Mouse (Mus musculus): ENCODE results near the gene Igsf8.

Gene Igsf8

GRCm38 (mm10) chr1:172273386-172273785 is 11.9 kb downstream of the Igsf8 start:
- no peak for DNase-seq (ENCODE audit: low read depth, low spot score)

DNA sequence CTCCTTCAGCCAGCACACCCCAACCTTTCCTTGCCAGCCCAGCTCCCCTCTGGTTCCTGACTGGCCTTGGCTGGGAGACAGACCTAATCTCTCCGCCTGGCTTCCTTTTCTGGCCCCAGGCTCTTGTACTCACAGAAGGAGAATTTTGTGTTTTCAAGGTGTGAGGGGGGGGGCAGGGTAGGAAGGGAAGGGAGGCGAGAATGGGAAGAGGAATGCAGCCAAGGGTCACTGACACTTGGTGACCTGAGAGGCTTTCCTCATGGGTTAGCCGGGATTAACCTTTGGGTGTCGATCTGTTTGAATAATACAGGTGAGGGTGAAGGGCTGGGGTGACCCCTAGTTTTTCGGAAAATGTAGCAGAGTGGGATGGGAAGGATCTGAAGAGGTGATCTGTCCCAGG is 12.7 kb downstream of the Igsf8 start:
- DNase-seq (ENCODE audit: low read depth, low spot score), result no peak

DNA sequence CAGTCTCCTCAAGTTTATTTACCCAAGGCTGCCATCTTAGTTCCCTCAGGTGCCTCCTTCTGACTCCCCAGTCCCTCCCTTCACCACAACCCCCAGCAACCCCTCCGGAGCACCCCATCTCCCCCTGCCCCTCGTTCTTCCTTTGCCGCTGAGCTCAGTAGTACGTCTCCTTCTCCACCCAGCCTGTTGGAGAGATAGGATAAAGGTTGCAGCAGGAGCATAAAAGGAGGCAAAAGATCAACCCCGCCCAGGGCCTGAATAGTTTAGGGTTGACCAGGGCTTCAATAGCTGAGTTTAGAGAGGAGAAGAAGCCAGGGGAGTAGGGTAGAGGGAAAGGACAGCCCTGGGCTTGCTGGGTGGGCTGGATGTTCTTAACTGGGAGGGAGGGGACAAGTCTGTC is 13.1 kb downstream of the Igsf8 start:
- DNase-seq (ENCODE audit: low read depth, low spot score), result no peak

DNA sequence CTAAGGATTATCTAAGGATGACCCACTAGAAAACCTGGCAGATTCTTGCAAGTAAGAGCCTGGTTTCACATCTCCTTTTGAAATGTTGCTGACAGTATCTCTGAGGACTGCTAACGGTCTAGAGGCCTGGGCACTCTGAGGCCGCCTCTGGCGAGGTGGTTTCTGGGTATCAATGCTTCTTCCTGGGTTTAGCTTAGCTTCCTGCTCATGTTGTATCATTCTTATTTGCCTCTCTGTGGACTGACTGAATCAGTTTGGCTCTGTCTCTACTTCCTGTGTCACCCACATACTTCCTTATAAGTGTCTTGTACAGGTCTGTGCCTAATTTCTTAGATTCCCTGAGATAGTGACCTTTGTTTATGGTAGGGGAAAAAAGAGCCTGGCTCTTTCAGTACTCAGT is 15.7 kb downstream of the Igsf8 start:
- DNase-seq (ENCODE audit: low read depth, low spot score), result no peak

DNA sequence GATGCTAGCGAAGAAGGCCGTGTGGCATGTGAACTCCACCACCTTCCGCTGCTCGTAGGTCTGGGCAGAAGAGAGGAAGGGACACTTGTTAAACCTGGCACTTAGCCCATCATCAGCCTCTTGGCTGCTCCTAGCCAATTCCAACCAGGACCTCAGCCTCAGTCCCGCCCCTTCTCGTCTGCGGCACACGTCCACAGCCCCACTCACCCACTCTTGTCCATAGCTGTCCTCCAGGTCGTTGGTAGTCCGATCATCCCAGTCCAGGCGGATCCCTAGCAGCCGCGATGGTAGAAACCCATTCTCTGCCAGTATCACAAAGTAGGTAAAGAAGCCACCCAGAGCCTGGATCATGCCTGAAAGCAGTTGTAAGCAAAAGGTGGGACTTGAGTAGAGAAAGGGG is 16.9 kb downstream of the Igsf8 start:
- no peak for DNase-seq (ENCODE audit: low read depth, low spot score)

DNA sequence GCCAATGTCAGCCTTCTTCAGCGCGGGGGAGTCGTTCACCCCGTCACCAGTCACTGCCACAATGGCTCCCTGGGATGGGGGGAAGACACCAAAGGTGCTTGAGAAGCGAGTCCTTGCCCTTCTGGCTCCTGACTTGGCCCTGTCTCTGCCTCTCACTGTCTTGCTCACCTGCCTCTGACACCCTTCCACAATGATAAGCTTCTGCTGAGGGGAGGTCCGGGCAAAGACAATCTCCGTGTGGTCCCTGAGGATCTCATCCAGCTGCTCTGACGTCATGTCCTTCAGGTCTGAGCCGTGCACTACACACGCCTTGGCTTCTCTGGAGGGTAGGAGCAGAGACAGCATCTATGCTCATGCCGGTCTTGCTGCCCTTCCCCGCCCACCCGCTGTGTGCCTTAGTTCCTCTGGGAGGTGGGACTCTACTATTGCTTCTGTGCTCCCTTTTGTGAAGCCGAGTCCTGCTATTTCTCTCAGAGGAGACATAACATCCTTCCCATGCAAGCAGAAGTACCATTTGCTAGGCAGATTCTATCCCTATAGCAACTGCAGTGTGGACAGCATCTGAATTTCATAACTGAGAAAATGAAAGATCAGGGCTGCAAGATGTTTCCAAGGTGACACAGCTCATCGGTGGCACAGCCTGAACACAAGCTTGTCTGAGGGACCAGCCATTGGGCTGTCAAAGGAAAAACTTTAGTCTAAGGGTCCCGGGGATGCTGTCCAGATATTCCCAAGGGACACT is 18.5 kb downstream of the Igsf8 start:
- no peak for DNase-seq (ENCODE audit: low read depth, low spot score)

DNA sequence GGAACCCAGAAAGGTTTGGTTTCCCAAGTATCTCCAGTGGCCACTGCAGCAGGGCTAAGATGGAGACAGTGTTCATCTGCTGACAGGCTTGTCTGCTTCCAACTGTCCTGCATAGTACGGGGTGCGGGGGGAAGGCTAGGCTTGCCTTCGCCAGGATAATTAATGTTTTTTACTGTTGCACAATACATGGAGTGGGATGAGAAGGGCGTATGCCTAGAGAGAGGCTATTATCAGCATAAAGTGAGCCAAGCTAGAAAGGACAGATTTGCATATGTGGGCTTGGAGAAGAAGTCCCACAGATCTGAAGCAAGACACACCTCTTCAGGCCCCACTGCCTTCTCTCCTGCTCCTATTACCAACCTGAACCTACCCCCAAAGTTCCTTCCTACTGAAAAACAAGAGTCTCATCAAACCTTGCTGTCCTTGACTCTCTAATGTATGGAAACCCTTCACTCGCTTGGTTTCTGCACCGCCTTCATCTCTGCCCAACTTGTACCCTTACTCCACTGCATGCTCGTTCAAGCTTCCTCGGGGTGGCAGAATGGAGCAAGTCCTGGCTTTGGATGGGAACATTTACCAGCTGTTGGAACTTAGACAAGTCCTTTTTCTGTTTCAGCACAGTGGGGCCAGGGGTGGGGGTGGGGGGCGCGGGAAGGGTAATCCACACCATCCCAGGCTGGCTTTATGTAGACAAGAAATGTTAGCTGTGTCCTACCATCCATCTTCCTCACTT is 20.2 kb downstream of the Igsf8 start:
- no peak for DNase-seq (ENCODE audit: low read depth, low spot score)

GRCm38 (mm10) chr1:172283073-172283472 is 21.6 kb downstream of the Igsf8 start:
- no peak for DNase-seq (ENCODE audit: low read depth, low spot score)

- no peak for DNase-seq (ENCODE audit: low read depth, low spot score)
These were observed 22.8 kb downstream of the Igsf8 start for GRCm38 (mm10) chr1:172284221-172284620.

GRCm38 (mm10) chr1:172286740-172287139 is 25.3 kb downstream of the Igsf8 start:
- no peak for DNase-seq (ENCODE audit: low read depth, low spot score)

GRCm38 (mm10) chr1:172288900-172289616 is 27.6 kb downstream of the Igsf8 start:
- DNase-seq (ENCODE audit: low read depth, low spot score), result no peak

GRCm38 (mm10) chr1:172289617-172289946 is 28.1 kb downstream of the Igsf8 start:
- no peak for DNase-seq (ENCODE audit: low read depth, low spot score)

DNA sequence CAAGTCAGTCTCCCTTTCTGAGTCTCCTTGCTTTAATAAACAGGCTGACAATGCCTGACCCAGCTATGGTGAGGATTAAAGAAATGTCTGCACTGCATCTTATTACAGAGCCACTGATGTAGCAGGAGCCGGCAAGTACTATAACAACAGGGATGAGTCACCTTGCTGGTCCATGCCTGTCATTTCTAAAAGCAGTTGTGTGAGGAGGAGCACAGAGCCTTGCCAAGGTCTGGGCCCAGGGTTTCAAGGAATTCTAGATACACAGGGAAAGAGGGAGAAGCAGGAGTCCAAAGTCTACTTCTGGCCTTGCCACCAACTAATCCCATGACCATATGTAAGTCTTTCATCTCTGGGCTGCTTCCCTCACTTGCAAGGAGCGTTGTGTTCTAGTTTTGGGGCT is 31.4 kb downstream of the Igsf8 start:
- DNase-seq (ENCODE audit: low read depth, low spot score), result no peak

DNA sequence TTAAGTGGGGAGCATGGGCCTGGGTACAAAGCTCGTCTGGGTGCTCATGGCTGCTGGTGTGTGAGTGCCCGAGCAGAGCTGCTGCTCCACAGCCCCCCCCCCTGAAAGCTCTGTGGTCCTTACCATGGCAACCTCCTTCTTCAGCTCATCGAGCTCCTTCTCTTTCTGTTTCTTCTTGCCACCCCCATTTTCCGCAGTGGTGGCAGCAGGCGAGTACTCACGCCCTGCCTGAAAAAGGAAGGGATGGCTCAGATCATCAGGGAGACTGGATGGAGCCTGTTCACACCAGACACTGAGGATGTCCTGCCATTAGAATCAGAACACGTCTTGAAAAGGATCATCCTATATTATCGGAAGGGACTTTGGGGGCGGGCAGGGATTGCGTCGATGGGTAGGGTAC is 32.0 kb downstream of the Igsf8 start:
- no peak for DNase-seq (ENCODE audit: low read depth, low spot score)

GRCm38 (mm10) chr1:172295751-172296197 is 34.3 kb downstream of the Igsf8 start:
- no peak for DNase-seq (ENCODE audit: low read depth, low spot score)

- no peak for DNase-seq (ENCODE audit: low read depth, low spot score)
These were observed 35.5 kb downstream of the Igsf8 start for GRCm38 (mm10) chr1:172296816-172297510.

- DNase-seq (ENCODE audit: low read depth, low spot score), result no peak
These were observed 36.4 kb downstream of the Igsf8 start, which contains the start of gene Atp1a2 for GRCm38 (mm10) chr1:172297611-172298537. Gene Atp1a2, minus strand, starts transcription at chr1:172298064.

- DNase-seq (ENCODE audit: low read depth, low spot score), result no peak
These were observed 38.1 kb downstream of the Igsf8 start for GRCm38 (mm10) chr1:172299528-172299927.

GRCm38 (mm10) chr1:172300247-172300646 is 38.8 kb downstream of the Igsf8 start:
- no peak for DNase-seq (ENCODE audit: low read depth, low spot score)

- peak; percentile 78 for DNase-seq (ENCODE audit: low read depth, low spot score)
These were observed 39.7 kb downstream of the Igsf8 start for GRCm38 (mm10) chr1:172301180-172301579.

DNA sequence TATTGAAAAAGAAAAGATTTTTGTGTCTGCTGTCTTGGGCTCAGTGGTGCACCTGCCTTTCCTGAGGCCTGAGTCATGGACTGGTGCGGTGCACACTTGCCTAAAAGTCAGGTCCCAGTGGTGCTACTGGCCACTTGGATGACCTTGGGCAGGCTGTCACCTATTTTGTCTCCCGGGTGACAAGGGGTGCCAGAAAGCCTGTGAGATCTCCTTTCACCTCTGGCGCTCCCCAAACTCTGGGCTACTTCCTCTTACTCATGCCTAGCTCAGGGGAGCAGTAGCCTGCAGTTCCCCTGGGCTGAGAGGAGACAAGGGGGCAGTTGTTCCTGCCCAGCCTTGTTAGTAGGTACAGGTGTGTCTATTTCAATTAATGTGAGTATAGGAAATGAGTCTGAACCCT is 40.9 kb downstream of the Igsf8 start:
- no peak for DNase-seq (ENCODE audit: low read depth, low spot score)

All from R1 (cell line).